Mouse (Mus musculus): Measurements from ENCODE around the gene Ube2q2. TPM values are rescaled to one million over a fixed set of nuclear protein-coding genes. Genes with fewer than 3 reads are reported as not detected.

Ube2q2 gene
- total and polyA plus RNA-seq, 3 experiments = 7.8 to 29.5 (median 25.3) TPM

GRCm38 (mm10) chr9:55151096-55151495 is 2.4 kb downstream of the Ube2q2 start:
- Histone ChIP-seq H3K4me3 (no peak overlapping the region), H3K27me3 (ENCODE audit: control insufficient read depth, insufficient read depth, low read length) (no peaks in the 10 kb centered on the region), H3K27ac (no peak overlapping the region), H3K9ac (ENCODE audit: low read depth, low read length) (no peak overlapping the region), H3K79me2 (replicated peaks; ENCODE audit: control insufficient read depth, insufficient read depth, low read length) (peaks cover 3% of the 10 kb centered on the region; the same call in 1 of the 2 replicates), H3K4me1 (ENCODE audit: control insufficient read depth, insufficient read depth, low read length) (peaks cover 1% of the 10 kb centered on the region; the same call in 1 of the 2 replicates), H3K36me3 (ENCODE audit: control insufficient read depth, insufficient read depth, low read length) (peaks cover 9% of the 10 kb centered on the region)
- TF ChIP-seq EP300 (IDR thresholded peaks at IDR 0.05; ENCODE audit: insufficient read depth, low read depth, low read length) = no peak
- no peak for TF ChIP-seq CTCF (IDR thresholded peaks at IDR 0.05)
- no peak for TF ChIP-seq POLR2A (IDR thresholded peaks at IDR 0.05; ENCODE audit: insufficient read depth, low read depth, low read length)
- intact Hi-C loops (cut with DNase I) = loop anchor here (5.0 kb wide), 2 partner anchors 56 to 199 kb away; partner anchors contain the start of genes AY074887, Fbxo22 and Psma4
- no peak for DNase-seq

- intact Hi-C loops (cut with DNase I) = loop anchor here (5.0 kb wide), 2 partner anchors 54 to 201 kb away; partner anchors contain the start of genes AY074887, Fbxo22 and Psma4
- DNase-seq = no peak
- Histone ChIP-seq H3K27me3 (ENCODE audit: control insufficient read depth, insufficient read depth, low read length) (no peaks in the 10 kb centered on the region), H3K4me1 (ENCODE audit: control insufficient read depth, insufficient read depth, low read length) (peaks cover 1% of the 10 kb centered on the region; the same call in 1 of the 2 replicates), H3K9ac (ENCODE audit: low read depth, low read length) (no peak overlapping the region), H3K79me2 (replicated peaks; ENCODE audit: control insufficient read depth, insufficient read depth, low read length) (peaks cover 4% of the 10 kb centered on the region; the same call in 1 of the 2 replicates), H3K27ac (no peak overlapping the region), H3K4me3 (no peak overlapping the region), H3K36me3 (ENCODE audit: control insufficient read depth, insufficient read depth, low read length) (peaks cover 9% of the 10 kb centered on the region)
- no peak for TF ChIP-seq CTCF (IDR thresholded peaks at IDR 0.05)
- no peak for TF ChIP-seq EP300 (IDR thresholded peaks at IDR 0.05; ENCODE audit: insufficient read depth, low read depth, low read length)
- 82% methylated on average over 5 of the region's 5 CpGs for WGBS
Measured at GRCm38 (mm10) chr9:55152935-55153334, 4.3 kb downstream of the Ube2q2 start.

- TF ChIP-seq POLR2A (IDR thresholded peaks at IDR 0.05; ENCODE audit: insufficient read depth, low read depth, low read length) = no peak
- no peak for TF ChIP-seq CTCF (IDR thresholded peaks at IDR 0.05)
- TF ChIP-seq EP300 (IDR thresholded peaks at IDR 0.05; ENCODE audit: insufficient read depth, low read depth, low read length) = no peak
- Histone ChIP-seq H3K79me2 (replicated peaks; ENCODE audit: control insufficient read depth, insufficient read depth, low read length) (no peaks in the 10 kb centered on the region), H3K4me3 (no peak overlapping the region), H3K4me1 (ENCODE audit: control insufficient read depth, insufficient read depth, low read length) (no peaks in the 10 kb centered on the region; the same call in none of the 2 replicates), H3K9ac (ENCODE audit: low read depth, low read length) (no peak overlapping the region), H3K27me3 (ENCODE audit: control insufficient read depth, insufficient read depth, low read length) (no peaks in the 10 kb centered on the region), H3K36me3 (ENCODE audit: control insufficient read depth, insufficient read depth, low read length) (peaks cover 7% of the 10 kb centered on the region), H3K27ac (no peak overlapping the region)
- DNase-seq = no peak
- 70% methylated on average over 7 of the region's 7 CpGs for WGBS
- intact Hi-C loops (cut with DNase I) = no loop called here
Measured at GRCm38 (mm10) chr9:55170655-55171412, 22.2 kb downstream of the Ube2q2 start.

GRCm38 (mm10) chr9:55172195-55172685 is 23.6 kb downstream of the Ube2q2 start:
- H3K27me3 ChIP-seq (ENCODE audit: control insufficient read depth, insufficient read depth, low read length) = no peaks in the 10 kb centered on the region
- no peak overlapping the region for H3K27ac ChIP-seq
- 89% methylated on average over 1 of the region's 1 CpGs for WGBS
- no peaks in the 10 kb centered on the region; the same call in none of the 2 replicates for H3K4me1 ChIP-seq (ENCODE audit: control insufficient read depth, insufficient read depth, low read length)
- TF ChIP-seq EP300 (IDR thresholded peaks at IDR 0.05; ENCODE audit: insufficient read depth, low read depth, low read length) (no peak), POLR2A (IDR thresholded peaks at IDR 0.05; ENCODE audit: insufficient read depth, low read depth, low read length) (no peak), CTCF (IDR thresholded peaks at IDR 0.05) (no peak)
- H3K9ac ChIP-seq (ENCODE audit: low read depth, low read length) = no peak overlapping the region
- intact Hi-C loops (cut with DNase I) = no loop called here
- no peaks in the 10 kb centered on the region for H3K79me2 ChIP-seq (replicated peaks; ENCODE audit: control insufficient read depth, insufficient read depth, low read length)
- DNase-seq = no peak
- peaks cover 7% of the 10 kb centered on the region for H3K36me3 ChIP-seq (ENCODE audit: control insufficient read depth, insufficient read depth, low read length)
- H3K4me3 ChIP-seq = no peak overlapping the region

- H3K27ac ChIP-seq = no peak overlapping the region
- H3K36me3 ChIP-seq (ENCODE audit: control insufficient read depth, insufficient read depth, low read length) = peaks cover 7% of the 10 kb centered on the region
- H3K4me1 ChIP-seq (ENCODE audit: control insufficient read depth, insufficient read depth, low read length) = no peaks in the 10 kb centered on the region; the same call in none of the 2 replicates
- no peak overlapping the region for H3K4me3 ChIP-seq
- H3K9ac ChIP-seq (ENCODE audit: low read depth, low read length) = no peak overlapping the region
- intact Hi-C loops (cut with DNase I) = no loop called here
- WGBS = 85% methylated on average over 2 of the region's 2 CpGs
- no peak for DNase-seq
- TF ChIP-seq EP300 (IDR thresholded peaks at IDR 0.05; ENCODE audit: insufficient read depth, low read depth, low read length) (no peak), POLR2A (IDR thresholded peaks at IDR 0.05; ENCODE audit: insufficient read depth, low read depth, low read length) (no peak), CTCF (IDR thresholded peaks at IDR 0.05) (no peak)
- no peaks in the 10 kb centered on the region for H3K79me2 ChIP-seq (replicated peaks; ENCODE audit: control insufficient read depth, insufficient read depth, low read length)
- no peaks in the 10 kb centered on the region for H3K27me3 ChIP-seq (ENCODE audit: control insufficient read depth, insufficient read depth, low read length)
Measured at GRCm38 (mm10) chr9:55174235-55174634, 25.6 kb downstream of the Ube2q2 start.

GRCm38 (mm10) chr9:55195876-55196275 is 47.2 kb downstream of the Ube2q2 start:
- Histone ChIP-seq H3K27me3 (ENCODE audit: control insufficient read depth, insufficient read depth, low read length) (no peaks in the 10 kb centered on the region), H3K4me1 (ENCODE audit: control insufficient read depth, insufficient read depth, low read length) (no peaks in the 10 kb centered on the region), H3K36me3 (ENCODE audit: control insufficient read depth, insufficient read depth, low read length) (no peaks in the 10 kb centered on the region), H3K4me3 (no peak overlapping the region), H3K9ac (ENCODE audit: low read depth, low read length) (no peak overlapping the region), H3K27ac (no peak overlapping the region), H3K79me2 (replicated peaks; ENCODE audit: control insufficient read depth, insufficient read depth, low read length) (no peaks in the 10 kb centered on the region)
- intact Hi-C loops (cut with DNase I) = no loop called here
- no peak for DNase-seq
- TF ChIP-seq EP300 (IDR thresholded peaks at IDR 0.05; ENCODE audit: insufficient read depth, low read depth, low read length) (no peak), CTCF (IDR thresholded peaks at IDR 0.05) (no peak), POLR2A (IDR thresholded peaks at IDR 0.05; ENCODE audit: insufficient read depth, low read depth, low read length) (no peak)
- WGBS = 84% methylated on average over 3 of the region's 3 CpGs
